Mouse (Mus musculus) testis, adult 2 months (tissue): Measurements from ENCODE around the gene Wbp2nl. TPM values are rescaled to one million over a fixed set of nuclear protein-coding genes. Genes with fewer than 3 reads are reported as not detected.
A peak's percentile ranks its signal among the peaks of the same experiment; 100 is the strongest.

Experiments used
- H3K27ac ChIP-seq: fragments of 200-500 bp; 2 replicates; pipeline ENCODE4 v1.5.1; 2012; ENCODE audit warnings: low read depth, low read length; ENCODE audit not compliant: control insufficient read depth, insufficient read depth
- H3K27me3 ChIP-seq: fragments of 200-500 bp; 2 replicates; pipeline ENCODE4 v1.6.1; 2012; ENCODE audit warnings: mild to moderate bottlenecking, low read length, moderate library complexity; ENCODE audit not compliant: control insufficient read depth, insufficient read depth
- H3K36me3 ChIP-seq: fragments of 200-500 bp; 2 replicates; pipeline ENCODE4 v1.6.1; 2012; ENCODE audit warnings: mild to moderate bottlenecking, low read length; ENCODE audit not compliant: control insufficient read depth, insufficient read depth
- H3K4me1 ChIP-seq: fragments of 200-500 bp; 2 replicates; pipeline ENCODE4 v1.6.1; 2012; ENCODE audit warnings: low read length; ENCODE audit not compliant: control insufficient read depth, insufficient read depth
- H3K4me3 ChIP-seq: fragments of 200-500 bp; 2 replicates; pipeline ENCODE4 v1.5.1; 2012; ENCODE audit warnings: low read depth, mild to moderate bottlenecking, low read length, moderate library complexity, mixed read lengths; ENCODE audit not compliant: control insufficient read depth
- CTCF ChIP-seq: fragments of 200-500 bp; IDR thresholded peaks from 2 replicates; pipeline ENCODE4 v1.5.1; 2012; ENCODE audit warnings: low read depth, mild to moderate bottlenecking, inconsistent platforms, low read length, moderate library complexity; ENCODE audit not compliant: control insufficient read depth, insufficient read depth, insufficient replicate concordance
- POLR2A ChIP-seq: fragments of 200-500 bp; IDR thresholded peaks from 2 replicates; pipeline ENCODE4 v1.6.1; 2012; ENCODE audit warnings: low read depth, mild to moderate bottlenecking, inconsistent platforms, low read length, moderate library complexity; ENCODE audit not compliant: control insufficient read depth
- polyA plus RNA-seq: library from polyadenylated mRNA; depleted of rRNA; stranded (reverse); fragments of >200 nt; gene quantifications from 2 replicates; pipeline ENCODE4 v1.2.3, GENCODE M21; 2012; rRNA removed

The Wbp2nl gene
- polyA plus RNA-seq = 149 and 170 TPM in 2 replicates

GRCm38 (mm10) chr15:82298764-82299561 lies at the start of gene Wbp2nl:
Gene Wbp2nl (plus strand): TSS chr15:82298954.
- no peaks in the 10 kb centered on the region for H3K27me3 ChIP-seq
- no peaks in the 10 kb centered on the region for H3K36me3 ChIP-seq
- TF ChIP-seq POLR2A = peak; percentile 33
- TF ChIP-seq CTCF = no peak
- peak within 1 kb of the TSS; percentile 96 for H3K4me3 ChIP-seq
- peaks cover 2% of the 10 kb centered on the region; the same call in 1 of the 2 replicates for H3K4me1 ChIP-seq
- H3K27ac ChIP-seq = peak within 1 kb of the TSS; percentile 63

GRCm38 (mm10) chr15:82251579-82251978 lies 47.2 kb upstream of the Wbp2nl start:
- TF ChIP-seq CTCF (no peak), POLR2A (no peak)
- Histone ChIP-seq H3K27me3 (no peaks in the 10 kb centered on the region), H3K27ac (no peak overlapping the region), H3K4me3 (no peak overlapping the region), H3K4me1 (no peaks in the 10 kb centered on the region; the same call in 1 of the 2 replicates), H3K36me3 (no peaks in the 10 kb centered on the region)

- Histone ChIP-seq H3K27me3 (no peaks in the 10 kb centered on the region), H3K4me3 (no peak within 1 kb of the TSS), H3K27ac (no peak within 1 kb of the TSS), H3K36me3 (no peaks in the 10 kb centered on the region), H3K4me1 (no peaks in the 10 kb centered on the region; the same call in 1 of the 2 replicates)
- TF ChIP-seq POLR2A (no peak), CTCF (no peak)
Measured at GRCm38 (mm10) chr15:82252097-82252496, 46.7 kb upstream of the Wbp2nl start, which contains the start of gene 1500009C09Rik. Gene 1500009C09Rik (plus strand): TSS chr15:82252397.

GRCm38 (mm10) chr15:82255248-82255647 lies 43.5 kb upstream of the Wbp2nl start:
- H3K36me3 ChIP-seq = no peaks in the 10 kb centered on the region

GRCm38 (mm10) chr15:82255944-82256383 lies 42.8 kb upstream of the Wbp2nl start:
- H3K27me3 ChIP-seq = no peaks in the 10 kb centered on the region
- H3K36me3 ChIP-seq = no peaks in the 10 kb centered on the region
- no peak overlapping the region for H3K27ac ChIP-seq
- H3K4me3 ChIP-seq = peak overlapping the region; percentile 68
- TF ChIP-seq POLR2A (no peak; the same call in 1 of the 2 replicates), CTCF (no peak)
- peaks cover 6% of the 10 kb centered on the region for H3K4me1 ChIP-seq

More at GRCm38 (mm10) chr15:82255248-82255647, 43.5 kb upstream of the Wbp2nl start:
- Histone ChIP-seq H3K4me3 (peak overlapping the region; percentile 68), H3K4me1 (peaks cover 6% of the 10 kb centered on the region), H3K27me3 (no peaks in the 10 kb centered on the region), H3K27ac (no peak overlapping the region)
- no peak for TF ChIP-seq CTCF
- TF ChIP-seq POLR2A = no peak

GRCm38 (mm10) chr15:82259510-82259909 lies 39.2 kb upstream of the Wbp2nl start:
- TF ChIP-seq POLR2A (no peak), CTCF (peak; percentile 99)

GRCm38 (mm10) chr15:82266356-82266755 lies 32.4 kb upstream of the Wbp2nl start:
- no peak overlapping the region for H3K27ac ChIP-seq
- no peak overlapping the region for H3K4me3 ChIP-seq
- no peak for TF ChIP-seq POLR2A
- TF ChIP-seq CTCF = peak; percentile 89
- no peaks in the 10 kb centered on the region for H3K27me3 ChIP-seq
- H3K36me3 ChIP-seq = no peaks in the 10 kb centered on the region
- H3K4me1 ChIP-seq = peaks cover 3% of the 10 kb centered on the region

More at GRCm38 (mm10) chr15:82259510-82259909, 39.2 kb upstream of the Wbp2nl start:
- H3K36me3 ChIP-seq = no peaks in the 10 kb centered on the region
- no peak overlapping the region for H3K27ac ChIP-seq
- H3K4me1 ChIP-seq = peaks cover 6% of the 10 kb centered on the region
- peak overlapping the region; percentile 59 for H3K4me3 ChIP-seq
- no peaks in the 10 kb centered on the region for H3K27me3 ChIP-seq
